Mouse (Mus musculus): ENCODE results near the gene Ttc29. TPM values are rescaled to one million over a fixed set of nuclear protein-coding genes. Genes with fewer than 3 reads are reported as not detected.

Gene Ttc29
- total and polyA plus RNA-seq, 2 experiments from 2014 or later = 0.05 TPM; not detected in 1

DNA sequence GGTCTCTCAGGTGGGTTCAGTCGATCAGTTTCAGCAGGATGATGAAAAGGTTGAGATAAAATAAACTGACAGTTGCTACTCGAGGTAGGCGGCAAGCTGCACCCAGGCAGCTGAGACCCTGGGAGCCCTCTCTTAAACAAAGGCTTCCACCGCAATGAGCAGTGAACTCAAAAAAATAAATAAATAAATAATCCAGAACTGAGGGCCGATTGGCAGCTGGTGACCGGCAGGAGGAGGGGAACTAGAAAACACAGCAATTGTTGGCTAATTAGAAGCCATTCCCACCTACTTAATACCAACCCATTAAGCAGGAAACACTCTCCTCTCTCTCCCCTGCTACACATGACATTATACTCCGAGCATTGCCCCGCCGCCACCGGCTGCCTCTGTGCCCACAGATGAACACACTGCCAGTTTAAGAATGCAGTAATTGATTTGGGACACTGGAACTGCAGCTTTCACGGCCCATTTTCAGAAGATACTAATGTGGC lies 133.1 kb downstream of the Ttc29 start:
- TF ChIP-seq EP300 (IDR thresholded peaks at IDR 0.05; ENCODE audit: low read depth) (no peak), CTCF (IDR thresholded peaks at IDR 0.05; ENCODE audit: low read depth) (no peak)
- no peak for ATAC-seq (ENCODE audit: insufficient read depth, low read depth)
- no peak overlapping the region for H3K4me3 ChIP-seq (ENCODE audit: low read depth, low read length)
- DNase-seq (ENCODE audit: low spot score) = no peak
- H3K4me1 ChIP-seq (ENCODE audit: control insufficient read depth, insufficient read depth) = no peaks in the 10 kb centered on the region
- H3K9me3 ChIP-seq (replicated peaks; ENCODE audit: control insufficient read depth, low read length) = no peaks in the 10 kb centered on the region
- no peaks in the 10 kb centered on the region for H3K36me3 ChIP-seq (replicated peaks; ENCODE audit: control insufficient read depth, insufficient read depth, low read length)
- H3K9ac ChIP-seq (replicated peaks; ENCODE audit: low read depth, low read length) = no peak overlapping the region
- H3K27ac ChIP-seq (ENCODE audit: low read depth) = no peak overlapping the region
- no peaks in the 10 kb centered on the region for H3K27me3 ChIP-seq (ENCODE audit: control insufficient read depth, insufficient read depth, low read length)
- H3K4me2 ChIP-seq (ENCODE audit: low read depth, low read length) = no peak overlapping the region
- 33% methylated on average over 11 of the region's 11 CpGs for WGBS

DNA sequence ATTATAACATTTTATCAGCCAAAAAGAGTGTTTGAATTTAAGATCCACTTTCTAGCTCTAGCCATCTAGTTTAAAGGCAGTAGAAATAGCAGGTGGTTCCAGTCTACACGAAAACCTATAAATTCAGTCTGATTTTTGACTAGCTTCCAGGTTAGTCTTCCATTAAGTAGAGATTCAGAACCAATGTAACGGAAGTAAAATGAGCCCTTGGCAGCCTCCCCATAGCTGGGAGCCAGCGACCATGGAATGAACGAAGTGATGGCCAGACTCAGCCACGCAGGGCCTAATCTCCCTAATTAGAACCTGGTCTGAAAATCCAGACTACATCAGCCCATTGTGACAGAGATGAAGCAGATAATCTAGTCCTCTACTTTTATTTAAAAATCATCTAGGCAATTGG lies 140.8 kb downstream of the Ttc29 start:
- Histone ChIP-seq H3K36me3 (replicated peaks; ENCODE audit: control insufficient read depth, insufficient read depth, low read length) (no peaks in the 10 kb centered on the region), H3K27me3 (ENCODE audit: control insufficient read depth, insufficient read depth, low read length) (no peaks in the 10 kb centered on the region), H3K4me3 (ENCODE audit: low read depth, low read length) (no peak overlapping the region), H3K4me2 (ENCODE audit: low read depth, low read length) (no peak overlapping the region), H3K27ac (ENCODE audit: low read depth) (no peak overlapping the region), H3K9ac (replicated peaks; ENCODE audit: low read depth, low read length) (no peak overlapping the region), H3K4me1 (ENCODE audit: control insufficient read depth, insufficient read depth) (no peaks in the 10 kb centered on the region), H3K9me3 (replicated peaks; ENCODE audit: control insufficient read depth, low read length) (no peaks in the 10 kb centered on the region)
- DNase-seq (ENCODE audit: low spot score) (no peak), ATAC-seq (ENCODE audit: insufficient read depth, low read depth) (no peak)
- WGBS = 73% methylated on average over 5 of the region's 5 CpGs
- no peak for TF ChIP-seq EP300 (IDR thresholded peaks at IDR 0.05; ENCODE audit: low read depth)
- no peak for TF ChIP-seq CTCF (IDR thresholded peaks at IDR 0.05; ENCODE audit: low read depth)

DNA sequence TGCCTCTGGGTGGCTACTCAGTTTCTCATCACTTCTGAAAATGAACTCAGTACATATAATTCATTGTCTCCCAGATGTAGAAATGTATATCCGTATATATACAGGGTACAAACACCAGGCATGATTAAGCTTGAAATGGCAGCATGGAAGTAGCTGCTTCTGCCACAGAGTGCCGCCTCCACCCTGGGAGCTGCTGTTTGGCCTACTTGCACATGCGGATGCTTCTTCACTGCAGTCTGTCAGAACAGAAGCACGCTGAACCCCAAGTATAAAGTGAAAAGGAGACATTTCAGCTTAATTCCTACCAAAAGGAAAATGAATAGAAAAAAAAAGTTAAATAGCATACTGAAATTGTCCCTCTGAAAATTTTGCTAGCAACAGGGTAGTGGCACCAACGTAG lies 141.7 kb downstream of the Ttc29 start:
- TF ChIP-seq EP300 (IDR thresholded peaks at IDR 0.05; ENCODE audit: low read depth) (no peak), CTCF (IDR thresholded peaks at IDR 0.05; ENCODE audit: low read depth) (no peak)
- ATAC-seq (ENCODE audit: insufficient read depth, low read depth) (no peak), DNase-seq (ENCODE audit: low spot score) (no peak)
- H3K9me3 ChIP-seq (replicated peaks; ENCODE audit: control insufficient read depth, low read length) = no peaks in the 10 kb centered on the region
- no peak overlapping the region for H3K4me3 ChIP-seq (ENCODE audit: low read depth, low read length)
- no peaks in the 10 kb centered on the region for H3K27me3 ChIP-seq (ENCODE audit: control insufficient read depth, insufficient read depth, low read length)
- H3K4me1 ChIP-seq (ENCODE audit: control insufficient read depth, insufficient read depth) = no peaks in the 10 kb centered on the region
- H3K36me3 ChIP-seq (replicated peaks; ENCODE audit: control insufficient read depth, insufficient read depth, low read length) = no peaks in the 10 kb centered on the region
- no peak overlapping the region for H3K9ac ChIP-seq (replicated peaks; ENCODE audit: low read depth, low read length)
- H3K27ac ChIP-seq (ENCODE audit: low read depth) = no peak overlapping the region
- WGBS = 79% methylated on average over 5 of the region's 5 CpGs
- H3K4me2 ChIP-seq (ENCODE audit: low read depth, low read length) = no peak overlapping the region

DNA sequence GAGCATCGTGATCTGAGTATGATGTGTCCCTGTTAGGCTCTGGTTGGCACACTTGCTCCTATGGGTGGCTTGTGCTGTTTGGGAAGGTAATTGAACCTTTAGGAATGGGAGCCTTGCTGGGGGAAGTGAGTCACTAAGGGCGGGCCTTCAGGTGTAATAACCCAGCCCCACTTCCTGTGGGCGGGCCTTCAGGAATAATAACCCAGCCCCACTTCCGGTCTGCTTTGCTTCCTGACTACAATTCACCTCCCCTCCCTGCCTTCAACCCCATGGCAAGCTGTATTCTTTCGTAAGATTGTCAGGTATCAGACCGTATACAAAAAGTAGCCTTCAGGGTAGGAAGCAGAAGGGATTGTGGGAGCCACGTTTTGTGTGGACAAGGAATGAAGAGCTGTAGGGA lies 177.7 kb downstream of the Ttc29 start:
- TF ChIP-seq EP300 (IDR thresholded peaks at IDR 0.05; ENCODE audit: low read depth) (no peak), CTCF (IDR thresholded peaks at IDR 0.05; ENCODE audit: low read depth) (no peak)
- Histone ChIP-seq H3K4me3 (ENCODE audit: low read depth, low read length) (no peak overlapping the region), H3K4me1 (ENCODE audit: control insufficient read depth, insufficient read depth) (no peaks in the 10 kb centered on the region), H3K9me3 (replicated peaks; ENCODE audit: control insufficient read depth, low read length) (no peaks in the 10 kb centered on the region), H3K9ac (replicated peaks; ENCODE audit: low read depth, low read length) (no peak overlapping the region), H3K4me2 (ENCODE audit: low read depth, low read length) (no peak overlapping the region), H3K36me3 (replicated peaks; ENCODE audit: control insufficient read depth, insufficient read depth, low read length) (no peaks in the 10 kb centered on the region), H3K27me3 (ENCODE audit: control insufficient read depth, insufficient read depth, low read length) (no peaks in the 10 kb centered on the region), H3K27ac (ENCODE audit: low read depth) (no peak overlapping the region)
- 78% methylated on average over 7 of the region's 7 CpGs for WGBS
- no peak for ATAC-seq (ENCODE audit: insufficient read depth, low read depth)
- DNase-seq (ENCODE audit: low spot score) = no peak

DNA sequence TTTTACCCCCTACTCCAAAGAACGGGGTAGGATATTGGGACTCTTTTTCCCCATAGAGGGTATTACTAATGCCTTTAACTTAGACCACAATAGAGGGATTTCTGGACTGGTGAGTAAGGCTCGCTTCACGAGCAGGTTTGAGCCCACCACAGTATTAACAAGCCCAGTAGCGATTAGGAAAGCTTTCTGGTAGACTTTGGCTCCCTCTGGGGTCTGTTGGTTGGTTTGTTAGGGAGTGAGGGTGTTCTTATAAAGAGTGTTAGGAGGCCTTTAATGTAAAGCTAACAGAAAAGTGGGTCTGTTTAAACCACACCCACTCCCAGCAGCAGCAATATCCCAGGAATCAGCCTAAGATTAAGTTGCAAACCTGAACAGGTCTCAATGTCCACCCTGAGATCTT lies 206.2 kb downstream of the Ttc29 start:
- Histone ChIP-seq H3K4me1 (ENCODE audit: control insufficient read depth, insufficient read depth) (no peaks in the 10 kb centered on the region), H3K27me3 (ENCODE audit: control insufficient read depth, insufficient read depth, low read length) (peaks cover 38% of the 10 kb centered on the region), H3K9me3 (replicated peaks; ENCODE audit: control insufficient read depth, low read length) (no peaks in the 10 kb centered on the region), H3K4me2 (ENCODE audit: low read depth, low read length) (no peak overlapping the region; the same call in 1 of the 2 replicates), H3K9ac (replicated peaks; ENCODE audit: low read depth, low read length) (no peak overlapping the region), H3K36me3 (replicated peaks; ENCODE audit: control insufficient read depth, insufficient read depth, low read length) (no peaks in the 10 kb centered on the region), H3K27ac (ENCODE audit: low read depth) (no peak overlapping the region), H3K4me3 (ENCODE audit: low read depth, low read length) (no peak overlapping the region)
- ATAC-seq (ENCODE audit: insufficient read depth, low read depth) (no peak), DNase-seq (ENCODE audit: low spot score) (no peak)
- WGBS = 42% methylated on average over 4 of the region's 4 CpGs
- TF ChIP-seq EP300 (IDR thresholded peaks at IDR 0.05; ENCODE audit: low read depth) (no peak), CTCF (IDR thresholded peaks at IDR 0.05; ENCODE audit: low read depth) (no peak)

DNA sequence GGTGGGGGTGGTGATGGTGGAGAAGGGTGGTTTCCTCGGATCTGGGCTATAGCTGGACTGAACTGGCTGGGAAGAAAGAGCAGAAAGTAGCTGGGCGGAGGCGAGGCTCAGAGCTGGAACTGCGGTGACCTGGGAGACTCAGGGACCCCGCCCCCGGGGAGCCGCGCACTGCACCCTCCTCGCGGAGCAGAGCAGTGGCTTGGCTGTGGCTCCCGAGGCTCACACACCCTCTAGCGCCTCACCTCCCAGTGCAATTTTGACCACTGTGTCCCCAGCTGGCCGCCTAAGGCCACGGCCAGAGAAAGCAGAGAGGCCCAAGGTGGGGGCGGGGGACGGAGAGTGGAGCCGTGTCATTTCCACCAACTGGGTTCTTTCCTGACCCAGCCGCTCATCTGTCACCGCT lies 207.0 kb downstream of the Ttc29 start:
- H3K9me3 ChIP-seq (replicated peaks; ENCODE audit: control insufficient read depth, low read length) = no peaks in the 10 kb centered on the region
- H3K27me3 ChIP-seq (ENCODE audit: control insufficient read depth, insufficient read depth, low read length) = peaks cover 41% of the 10 kb centered on the region
- H3K4me1 ChIP-seq (ENCODE audit: control insufficient read depth, insufficient read depth) = no peaks in the 10 kb centered on the region
- H3K27ac ChIP-seq (ENCODE audit: low read depth) = no peak overlapping the region
- no peaks in the 10 kb centered on the region for H3K36me3 ChIP-seq (replicated peaks; ENCODE audit: control insufficient read depth, insufficient read depth, low read length)
- H3K9ac ChIP-seq (replicated peaks; ENCODE audit: low read depth, low read length) = no peak overlapping the region
- WGBS = 0% methylated on average over 19 of the region's 19 CpGs
- H3K4me2 ChIP-seq (ENCODE audit: low read depth, low read length) = peak overlapping the region; percentile 56
- DNase-seq (ENCODE audit: low spot score) (no peak), ATAC-seq (ENCODE audit: insufficient read depth, low read depth) (no peak)
- TF ChIP-seq EP300 (IDR thresholded peaks at IDR 0.05; ENCODE audit: low read depth) (no peak), CTCF (IDR thresholded peaks at IDR 0.05; ENCODE audit: low read depth) (no peak)
- peak overlapping the region; percentile 25 for H3K4me3 ChIP-seq (ENCODE audit: low read depth, low read length)
